Mouse (Mus musculus) heart, embryonic 16.5 days (tissue): ENCODE data around the gene AC131692.1. TPM values are rescaled to one million over a fixed set of nuclear protein-coding genes. Genes with fewer than 3 reads are reported as not detected.

Experiments used
- ATAC-seq: fragments of 200-750 bp; cut with Nextera tagmentation; replicated peaks from 2 replicates; pipeline ENCODE4 v1.8.0; 2017; ENCODE audit warnings: moderate number of reproducible peaks; ENCODE audit not compliant: insufficient read depth, low FRiP score; ENCODE audit errors: extremely low read depth
- H3K27ac ChIP-seq: fragments of 300-500 bp; sonication (generic); 2 replicates; pipeline ENCODE4 v1.5.1; 2014; ENCODE audit warnings: mild to moderate bottlenecking, low read length, control low read depth, moderate library complexity
- H3K27me3 ChIP-seq: fragments of 300-500 bp; sonication (generic); 2 replicates; pipeline ENCODE4 v1.6.1; 2014; ENCODE audit warnings: low read length, mixed read lengths; ENCODE audit not compliant: control insufficient read depth, insufficient read depth
- H3K36me3 ChIP-seq: fragments of 300-500 bp; sonication (generic); 2 replicates; pipeline ENCODE4 v1.6.1; 2014; ENCODE audit not compliant: control insufficient read depth, insufficient read depth
- H3K4me1 ChIP-seq: fragments of 300-500 bp; sonication (generic); 2 replicates; pipeline ENCODE4 v1.6.1; 2014; ENCODE audit warnings: low read length, mixed read lengths; ENCODE audit not compliant: control insufficient read depth, insufficient read depth
- H3K4me2 ChIP-seq: fragments of 300-500 bp; sonication (generic); 2 replicates; pipeline ENCODE4 v1.6.1; 2014; ENCODE audit warnings: low read depth, mild to moderate bottlenecking, control low read depth, low read length
- H3K4me3 ChIP-seq: fragments of 300-500 bp; sonication (generic); 2 replicates; pipeline ENCODE4 v1.5.1; 2014; ENCODE audit warnings: mild to moderate bottlenecking, control low read depth, low read length
- H3K9ac ChIP-seq: fragments of 300-500 bp; sonication (generic); 2 replicates; pipeline ENCODE4 v1.6.1; 2014; ENCODE audit warnings: low read length, control low read depth
- H3K9me3 ChIP-seq: fragments of 300-500 bp; sonication (generic); replicated peaks from 2 replicates; pipeline ENCODE4 v1.6.1; 2016; ENCODE audit warnings: low read length; ENCODE audit not compliant: control insufficient read depth
- WGBS: fragments of 180-500 bp; shearing (Covaris S2); extraction: QIAGEN DNeasy Blood & Tissue Kit; methylation state at CpG from one replicate; pipeline ENCODE4 v1.1.7; 2014; 5-methylcytosine and 5-hydroxymethylcytosine counted together
- polyA plus RNA-seq: library from polyadenylated mRNA; unstranded; fragments of >200 nt; fragmentation: Nextera tagmentation; extraction: Ambion mirVana; gene quantifications from 2 replicates; pipeline ENCODE4 v1.2.1, GENCODE M21; 2015

AC131692.1 gene
- polyA plus RNA-seq, 1 experiment from 2014 or later = 0.30 TPM

GRCm38 (mm10) chr19:6066571-6066970 lies 27.6 kb upstream of the AC131692.1 start:
- Histone ChIP-seq H3K27ac (no peak overlapping the region), H3K4me2 (peak overlapping the region; percentile 95), H3K4me3 (peak overlapping the region; percentile 54), H3K9me3 (no peaks in the 10 kb centered on the region), H3K27me3 (no peaks in the 10 kb centered on the region), H3K9ac (peak overlapping the region; percentile 73), H3K36me3 (peaks cover 21% of the 10 kb centered on the region), H3K4me1 (peaks cover 25% of the 10 kb centered on the region)
- WGBS = 24% methylated on average over 5 of the region's 5 CpGs
- ATAC-seq = no peak

GRCm38 (mm10) chr19:6067011-6067723 lies 27.1 kb upstream of the AC131692.1 start:
- peak; percentile 33 for ATAC-seq
- peaks cover 23% of the 10 kb centered on the region for H3K4me1 ChIP-seq
- peak overlapping the region; percentile 21 for H3K27ac ChIP-seq
- H3K36me3 ChIP-seq = peaks cover 21% of the 10 kb centered on the region
- under 1% methylated on average over 30 of the region's 30 CpGs for WGBS
- no peaks in the 10 kb centered on the region for H3K9me3 ChIP-seq
- H3K4me2 ChIP-seq = peak overlapping the region; percentile 95
- H3K27me3 ChIP-seq = no peaks in the 10 kb centered on the region
- peak overlapping the region; percentile 73 for H3K9ac ChIP-seq
- H3K4me3 ChIP-seq = peak overlapping the region; percentile 54

- H3K9ac ChIP-seq = peak within 1 kb of the TSS; percentile 73
- peak within 1 kb of the TSS; percentile 38 for H3K27ac ChIP-seq
- peak within 1 kb of the TSS; percentile 95 for H3K4me2 ChIP-seq
- WGBS = 9% methylated on average over 33 of the region's 33 CpGs
- H3K27me3 ChIP-seq = no peaks in the 10 kb centered on the region
- peak within 1 kb of the TSS; percentile 54 for H3K4me3 ChIP-seq
- H3K9me3 ChIP-seq = no peaks in the 10 kb centered on the region
- ATAC-seq = peak; percentile 92
- peaks cover 16% of the 10 kb centered on the region for H3K4me1 ChIP-seq
- peaks cover 24% of the 10 kb centered on the region for H3K36me3 ChIP-seq
Measured at GRCm38 (mm10) chr19:6067724-6068415, 26.3 kb upstream of the AC131692.1 start, which contains the start of gene Tm7sf2. Gene Tm7sf2, minus strand, starts transcription at chr19:6068373.

GRCm38 (mm10) chr19:6068951-6069350 lies 25.3 kb upstream of the AC131692.1 start:
- no peak for ATAC-seq
- H3K27me3 ChIP-seq = no peaks in the 10 kb centered on the region
- no peak overlapping the region for H3K4me3 ChIP-seq
- peaks cover 25% of the 10 kb centered on the region for H3K36me3 ChIP-seq
- H3K4me2 ChIP-seq = no peak overlapping the region
- H3K4me1 ChIP-seq = peaks cover 14% of the 10 kb centered on the region
- H3K9me3 ChIP-seq = no peaks in the 10 kb centered on the region
- H3K9ac ChIP-seq = no peak overlapping the region
- WGBS = 74% methylated on average over 4 of the region's 4 CpGs
- no peak overlapping the region for H3K27ac ChIP-seq

GRCm38 (mm10) chr19:6069851-6070250 lies 24.4 kb upstream of the AC131692.1 start:
- WGBS = 85% methylated on average over 10 of the region's 10 CpGs
- ATAC-seq = no peak
- H3K36me3 ChIP-seq = peaks cover 25% of the 10 kb centered on the region

GRCm38 (mm10) chr19:6070571-6071250 lies 23.5 kb upstream of the AC131692.1 start:
- Histone ChIP-seq H3K4me3 (no peak overlapping the region), H3K4me2 (no peak overlapping the region), H3K9me3 (no peaks in the 10 kb centered on the region), H3K27ac (no peak overlapping the region), H3K4me1 (peaks cover 14% of the 10 kb centered on the region), H3K36me3 (peaks cover 25% of the 10 kb centered on the region), H3K27me3 (no peaks in the 10 kb centered on the region), H3K9ac (no peak overlapping the region)
- WGBS = 86% methylated on average over 31 of the region's 31 CpGs
- no peak for ATAC-seq

More at GRCm38 (mm10) chr19:6069851-6070250, 24.4 kb upstream of the AC131692.1 start:
- no peak overlapping the region for H3K4me2 ChIP-seq
- H3K4me3 ChIP-seq = no peak overlapping the region
- peaks cover 14% of the 10 kb centered on the region for H3K4me1 ChIP-seq
- H3K9ac ChIP-seq = no peak overlapping the region
- H3K9me3 ChIP-seq = no peaks in the 10 kb centered on the region
- no peaks in the 10 kb centered on the region for H3K27me3 ChIP-seq
- H3K27ac ChIP-seq = no peak overlapping the region

GRCm38 (mm10) chr19:6071261-6071660 lies 23.0 kb upstream of the AC131692.1 start:
- whole genome bisulfite sequencing = 91% methylated on average over 19 of the region's 19 CpGs
- H3K27me3 ChIP-seq = no peaks in the 10 kb centered on the region
- peaks cover 25% of the 10 kb centered on the region for H3K36me3 ChIP-seq
- H3K4me3 ChIP-seq = no peak overlapping the region
- peaks cover 18% of the 10 kb centered on the region for H3K4me1 ChIP-seq
- no peak overlapping the region for H3K4me2 ChIP-seq
- no peak for ATAC-seq
- no peak overlapping the region for H3K27ac ChIP-seq
- H3K9me3 ChIP-seq = no peaks in the 10 kb centered on the region
- no peak overlapping the region for H3K9ac ChIP-seq

GRCm38 (mm10) chr19:6073889-6074288 lies 20.3 kb upstream of the AC131692.1 start:
- Histone ChIP-seq H3K4me2 (no peak overlapping the region), H3K27me3 (no peaks in the 10 kb centered on the region), H3K4me3 (no peak overlapping the region), H3K9ac (no peak overlapping the region), H3K36me3 (peaks cover 25% of the 10 kb centered on the region), H3K9me3 (no peaks in the 10 kb centered on the region), H3K4me1 (peaks cover 7% of the 10 kb centered on the region), H3K27ac (no peak overlapping the region)
- 94% methylated on average over 5 of the region's 5 CpGs for WGBS
- no peak for ATAC-seq
